Mouse (Mus musculus) adrenal gland, postnatal 14 days (tissue): ENCODE data around the gene Gm11541. TPM values are rescaled to one million over a fixed set of nuclear protein-coding genes. Genes with fewer than 3 reads are reported as not detected.

ENCODE experiments used
- total RNA-seq: library from RNA; stranded (reverse); gene quantifications from 2 replicates; pipeline ENCODE4 v1.2.3, GENCODE M21; 2021

Gene Gm11541
- total RNA-seq, 1 experiment from 2014 or later = not detected

Other genes starting within 250 kb of the Gm11541 start
- gene Cacna1g, start 230.3 kb downstream of the Gm11541 start, total RNA-seq = 0.89 and 1.5 TPM in 2 replicates
- gene Spata20, start 218.3 kb downstream of the Gm11541 start, total RNA-seq = not detected in 2 replicates
- 12.1 and 13.5 TPM in 2 replicates for gene Epn3, start 204.5 kb downstream of the Gm11541 start, total RNA-seq
- gene Mycbpap, start 182.8 kb downstream of the Gm11541 start, total RNA-seq = 3.9 and 5.6 TPM in 2 replicates
- 9.2 and 10.6 TPM in 2 replicates for gene Rsad1, start 155.2 kb downstream of the Gm11541 start, total RNA-seq
- gene Chad, start 139.5 kb downstream of the Gm11541 start, total RNA-seq = 0.30 TPM in 1 of 2 replicates, not detected in the other
- 81.0 and 86.9 TPM in 2 replicates for gene Acsf2, start 102.6 kb downstream of the Gm11541 start, total RNA-seq
- gene Lrrc59, start 74.7 kb downstream of the Gm11541 start, total RNA-seq = 111 and 121 TPM in 2 replicates
- 83.5 and 84.1 TPM in 2 replicates for gene Mrpl27, start 50.7 kb downstream of the Gm11541 start, total RNA-seq
- gene Eme1, start 50.5 kb downstream of the Gm11541 start, total RNA-seq = 1.9 and 3.3 TPM in 2 replicates
- gene Xylt2, start 27.0 kb downstream of the Gm11541 start, total RNA-seq = 20.5 and 22.6 TPM in 2 replicates
- gene Cdc34b, start 37.3 kb upstream of the Gm11541 start, total RNA-seq = not detected in 2 replicates
- not detected in 2 replicates for gene Tmem92, start 78.2 kb upstream of the Gm11541 start, total RNA-seq
- gene Col1a1, start 231.7 kb upstream of the Gm11541 start, total RNA-seq = 358 and 494 TPM in 2 replicates